Mouse (Mus musculus) CD4-positive, CD25-positive, alpha-beta regulatory T cell, adult 9 weeks (primary cell): ENCODE data around the gene Chga. TPM values are rescaled to one million over a fixed set of nuclear protein-coding genes. Genes with fewer than 3 reads are reported as not detected.

Experiments
- polyA plus RNA-seq: library from polyadenylated mRNA; unstranded; fragments of 100-300 nt; shearing (Covaris generic); gene quantifications from one replicate; pipeline ENCODE4 v1.2.1, GENCODE M21; 2017

The Chga gene
- not detected for polyA plus RNA-seq

DNA sequence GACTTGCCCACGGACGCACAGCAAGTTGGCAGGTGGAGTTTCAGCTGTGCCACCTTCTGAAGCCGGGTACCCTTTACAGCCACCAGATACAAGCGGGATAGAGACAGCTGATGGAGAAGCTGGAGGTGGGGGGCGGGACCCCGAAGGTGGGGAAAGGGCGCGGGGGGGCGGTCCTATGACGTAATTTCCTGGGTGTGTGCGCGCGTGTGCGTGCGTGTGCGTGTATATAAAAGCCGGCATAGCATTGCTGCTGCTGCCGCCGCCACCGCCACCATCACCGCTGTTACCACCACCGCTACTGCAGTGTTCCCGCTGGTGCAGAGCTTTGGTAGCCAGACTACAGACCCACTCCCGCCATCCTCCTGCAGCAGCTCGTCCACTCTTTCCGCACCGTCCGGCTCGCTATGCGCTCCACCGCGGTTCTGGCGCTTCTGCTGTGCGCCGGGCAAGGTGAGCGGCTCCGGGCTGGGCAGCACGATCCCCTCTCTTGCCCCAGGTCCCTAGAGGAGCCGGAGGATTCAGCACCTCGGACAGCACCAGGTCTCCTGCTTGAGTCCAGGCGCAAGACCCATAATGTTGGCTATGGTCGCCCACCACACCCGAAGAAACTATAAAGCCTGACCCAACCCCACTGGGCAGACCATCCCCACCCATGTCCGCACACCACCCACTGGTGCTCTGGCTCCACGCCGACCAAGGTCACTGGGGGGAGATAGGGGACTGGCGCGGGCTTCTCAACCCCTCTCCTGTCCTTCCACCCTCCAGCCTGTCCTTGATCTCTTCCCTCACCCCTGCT is at the start of gene Chga:
TSS of gene Chga (plus strand) at position 249 of the 796 bp plus-strand sequence.

Other genes with a start within 250 kb of the Chga start
- 17.0 TPM for gene Lgmn, start 115.2 kb upstream of the Chga start, polyA plus RNA-seq
- 28.9 TPM for gene Golga5, start 85.8 kb upstream of the Chga start, polyA plus RNA-seq
- 25.9 TPM for gene Itpk1, start 150.0 kb downstream of the Chga start, polyA plus RNA-seq
- gene Moap1, start 188.7 kb downstream of the Chga start, polyA plus RNA-seq: 9.7 TPM
- gene Tmem251, start 188.8 kb downstream of the Chga start, polyA plus RNA-seq: 10.3 TPM
- not detected for gene Gm28051, start 202.8 kb downstream of the Chga start, polyA plus RNA-seq
- 27.5 TPM for gene Gon7, start 202.8 kb downstream of the Chga start, polyA plus RNA-seq
- 36.2 TPM for gene Ubr7, start 203.0 kb downstream of the Chga start, polyA plus RNA-seq
- gene Gm20604, start 203.7 kb downstream of the Chga start, polyA plus RNA-seq: 7.6 TPM